Mouse (Mus musculus) lung, postnatal 0 days (tissue): ENCODE results near the gene Hdhd3. TPM values are rescaled to one million over a fixed set of nuclear protein-coding genes. Genes with fewer than 3 reads are reported as not detected.

ENCODE experiments used
- ATAC-seq: fragments of 200-750 bp; cut with Nextera tagmentation; 2 replicates; pipeline ENCODE4 v1.8.0; 2017; ENCODE audit warnings: moderate library complexity
- DNase-seq: peaks from one replicate; pipeline ENCODE4 v3.0.0-alpha.2; 2016; ENCODE audit warnings: low spot score
- H3K27ac ChIP-seq: fragments of 300-500 bp; sonication (generic); 2 replicates; pipeline ENCODE4 v1.5.1; 2014; ENCODE audit warnings: antibody characterized with exemption, mild to moderate bottlenecking, low read length, mixed read lengths
- H3K27me3 ChIP-seq: fragments of 300-500 bp; sonication (generic); replicated peaks from 2 replicates; pipeline ENCODE4 v1.6.1; 2014; ENCODE audit warnings: low read length, mixed read lengths; ENCODE audit not compliant: insufficient read depth
- H3K36me3 ChIP-seq: fragments of 300-500 bp; sonication (generic); 2 replicates; pipeline ENCODE4 v1.6.1; 2014; ENCODE audit warnings: low read length, mixed read lengths; ENCODE audit not compliant: insufficient read depth
- H3K4me1 ChIP-seq: fragments of 300-500 bp; sonication (generic); 2 replicates; pipeline ENCODE4 v1.6.1; 2014; ENCODE audit warnings: antibody characterized with exemption, low read depth, low read length, mixed read lengths; ENCODE audit not compliant: insufficient read depth
- H3K4me2 ChIP-seq: fragments of 300-500 bp; sonication (generic); replicated peaks from 2 replicates; pipeline ENCODE4 v1.6.1; 2014; ENCODE audit warnings: low read depth, mild to moderate bottlenecking, low read length, moderate library complexity, mixed read lengths
- H3K4me3 ChIP-seq: fragments of 300-500 bp; sonication (generic); 2 replicates; pipeline ENCODE4 v1.5.1; 2014; ENCODE audit warnings: low read depth, low read length
- H3K9ac ChIP-seq: fragments of 300-500 bp; sonication (generic); replicated peaks from 2 replicates; pipeline ENCODE4 v1.6.1; 2014; ENCODE audit warnings: low read depth, mild to moderate bottlenecking
- H3K9me3 ChIP-seq: fragments of 300-500 bp; sonication (generic); 2 replicates; pipeline ENCODE4 v1.6.1; 2016; ENCODE audit warnings: low read length, mixed read lengths
- CTCF ChIP-seq: IDR thresholded peaks from 2 replicates; pipeline ENCODE4 v1.5.1; 2016; ENCODE audit warnings: antibody characterized with exemption, mild to moderate bottlenecking
- EP300 ChIP-seq: IDR thresholded peaks from 2 replicates; pipeline ENCODE4 v1.6.1; 2016; ENCODE audit warnings: antibody characterized with exemption, mild to moderate bottlenecking, control low read depth
- WGBS: fragments of 180-500 bp; shearing (Covaris S2); extraction: QIAGEN DNeasy Blood & Tissue Kit; methylation state at CpG from one replicate; pipeline ENCODE4 v1.1.7; 2014; 5-methylcytosine and 5-hydroxymethylcytosine counted together
- polyA plus RNA-seq: library from polyadenylated mRNA; unstranded; fragments of >200 nt; fragmentation: Nextera tagmentation; extraction: Ambion mirVana; gene quantifications from 2 replicates; pipeline ENCODE4 v1.2.1, GENCODE M21; 2015

Hdhd3 gene
- polyA plus RNA-seq, 1 experiment from 2014 or later, result 18.3 TPM

DNA sequence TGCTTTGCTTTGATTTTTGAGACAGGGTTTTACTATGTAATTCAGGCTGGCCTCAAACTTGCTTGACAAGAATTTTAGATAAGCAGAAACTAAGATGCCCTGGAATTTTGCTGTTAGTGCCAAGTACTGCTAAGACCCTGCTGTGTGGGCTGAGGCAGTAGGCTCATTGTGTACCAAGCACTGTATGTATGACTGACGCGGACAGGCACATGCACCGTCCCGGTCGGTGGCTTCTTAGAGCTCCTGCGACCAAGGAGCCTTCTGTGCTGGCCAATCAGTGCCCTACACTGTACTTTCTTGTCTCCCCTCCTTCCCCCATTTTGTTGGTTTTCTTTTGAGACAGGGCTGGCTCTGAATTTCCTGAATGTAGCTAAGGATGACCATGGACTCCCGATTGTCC, 11.7 kb upstream of the Hdhd3 start:
- no peak for DNase-seq
- H3K9ac ChIP-seq, result no peak overlapping the region

DNA sequence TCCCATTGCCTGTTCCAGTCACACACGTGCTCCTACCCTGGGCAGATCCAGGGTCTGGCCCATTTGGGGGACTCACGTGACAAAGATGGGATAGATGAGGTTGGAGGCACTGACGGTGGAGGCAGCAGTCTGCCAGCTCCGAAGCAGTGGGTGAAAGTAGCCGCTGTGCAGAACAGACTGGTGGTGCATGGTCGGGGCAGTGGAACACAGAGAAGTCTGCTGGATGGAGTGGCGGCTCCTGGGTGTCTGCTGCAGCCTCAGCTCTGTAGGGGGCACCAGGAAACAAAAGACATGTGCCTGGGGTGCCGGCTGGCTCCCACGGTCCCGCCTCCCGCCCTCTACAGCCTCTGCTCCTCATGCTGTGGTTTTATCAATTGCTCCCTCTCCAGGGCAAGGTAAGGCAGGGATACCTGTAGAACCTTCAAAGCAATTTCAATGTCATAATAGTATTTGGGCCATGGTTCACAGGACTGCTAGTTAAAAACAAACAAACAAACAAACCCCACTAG, 10.8 kb upstream of the Hdhd3 start:
- 63% methylated on average over 11 of the region's 11 CpGs for WGBS
- H3K36me3 ChIP-seq, result peaks cover 33% of the 10 kb centered on the region; the same call in 1 of the 2 replicates
- no peak overlapping the region for H3K27ac ChIP-seq
- no peaks in the 10 kb centered on the region for H3K9me3 ChIP-seq
- no peak overlapping the region for H3K4me2 ChIP-seq
- DNase-seq, result no peak
- H3K27me3 ChIP-seq, result no peaks in the 10 kb centered on the region
- no peak for ATAC-seq
- no peak overlapping the region for H3K9ac ChIP-seq
- TF ChIP-seq EP300 (no peak), CTCF (no peak; the same call in 1 of the 2 replicates)
- peaks cover 22% of the 10 kb centered on the region for H3K4me1 ChIP-seq
- H3K4me3 ChIP-seq, result no peak overlapping the region

More for the DNA sequence above, 11.7 kb upstream of the Hdhd3 start:
- TF ChIP-seq EP300 (no peak), CTCF (no peak)
- 55% methylated on average over 7 of the region's 7 CpGs for WGBS
- no peak for ATAC-seq
- Histone ChIP-seq H3K36me3 (peaks cover 25% of the 10 kb centered on the region; the same call in 1 of the 2 replicates), H3K4me3 (no peak overlapping the region), H3K27me3 (no peaks in the 10 kb centered on the region), H3K4me2 (peak overlapping the region; percentile 25; the same call in 1 of the 2 replicates), H3K9me3 (no peaks in the 10 kb centered on the region), H3K4me1 (peaks cover 22% of the 10 kb centered on the region), H3K27ac (peak overlapping the region; percentile 89; the same call in 1 of the 2 replicates)

DNA sequence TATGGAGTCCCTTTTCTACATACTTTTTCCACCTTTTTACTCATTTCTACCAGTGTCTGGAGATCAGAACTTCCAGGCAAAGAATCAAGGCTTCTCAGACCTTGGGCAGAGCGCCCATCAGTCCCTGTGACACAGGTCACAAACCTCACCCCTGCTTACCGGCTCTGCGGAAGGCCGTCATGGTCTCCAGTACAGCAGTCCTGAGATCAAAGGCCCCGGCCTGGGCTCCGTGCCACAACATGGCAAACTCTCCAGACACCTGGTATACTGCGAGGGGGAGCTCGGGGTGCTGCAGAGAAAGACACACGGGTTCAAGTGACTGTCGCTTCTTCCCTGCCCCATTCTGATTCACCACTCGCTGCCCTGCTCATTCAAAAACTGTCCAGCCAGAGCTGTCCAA, 6.7 kb upstream of the Hdhd3 start:
- no peak for DNase-seq
- no peaks in the 10 kb centered on the region for H3K27me3 ChIP-seq

DNA sequence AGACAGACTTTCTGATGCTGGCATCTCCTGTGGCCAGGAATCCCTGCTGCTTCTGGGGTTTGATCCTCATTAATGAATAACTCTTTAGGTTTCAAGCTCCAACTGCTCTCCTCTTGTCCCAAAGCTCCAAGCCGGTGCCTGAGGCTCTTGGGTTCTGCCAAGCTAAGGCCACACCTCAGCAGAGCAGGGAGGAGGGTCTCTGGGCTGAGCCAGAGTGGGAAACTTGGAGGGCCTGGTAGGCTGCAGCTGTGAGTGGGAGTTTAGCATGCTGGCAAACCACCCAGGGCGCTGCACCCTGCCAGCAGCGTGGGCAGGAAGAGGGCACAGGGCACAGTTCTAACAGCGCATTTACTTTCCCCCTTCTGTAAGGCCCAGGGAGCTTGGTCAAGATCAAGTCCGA, 5.6 kb upstream of the Hdhd3 start:
- no peak for ATAC-seq
- no peak overlapping the region for H3K9ac ChIP-seq
- no peaks in the 10 kb centered on the region for H3K27me3 ChIP-seq
- H3K4me3 ChIP-seq, result no peak overlapping the region
- H3K9me3 ChIP-seq, result no peaks in the 10 kb centered on the region
- H3K36me3 ChIP-seq, result peaks cover 43% of the 10 kb centered on the region; the same call in 1 of the 2 replicates
- no peak overlapping the region for H3K27ac ChIP-seq
- WGBS, result 88% methylated on average over 5 of the region's 5 CpGs
- TF ChIP-seq EP300 (no peak), CTCF (no peak)
- no peak for DNase-seq
- no peak overlapping the region for H3K4me2 ChIP-seq
- H3K4me1 ChIP-seq, result no peaks in the 10 kb centered on the region

More for the DNA sequence above, 6.7 kb upstream of the Hdhd3 start:
- Histone ChIP-seq H3K9ac (no peak overlapping the region), H3K27ac (no peak overlapping the region), H3K4me1 (no peaks in the 10 kb centered on the region), H3K4me3 (no peak overlapping the region), H3K4me2 (no peak overlapping the region), H3K9me3 (no peaks in the 10 kb centered on the region), H3K36me3 (peaks cover 43% of the 10 kb centered on the region; the same call in 1 of the 2 replicates)
- no peak for ATAC-seq
- WGBS, result 77% methylated on average over 11 of the region's 11 CpGs
- TF ChIP-seq EP300 (no peak), CTCF (no peak)

DNA sequence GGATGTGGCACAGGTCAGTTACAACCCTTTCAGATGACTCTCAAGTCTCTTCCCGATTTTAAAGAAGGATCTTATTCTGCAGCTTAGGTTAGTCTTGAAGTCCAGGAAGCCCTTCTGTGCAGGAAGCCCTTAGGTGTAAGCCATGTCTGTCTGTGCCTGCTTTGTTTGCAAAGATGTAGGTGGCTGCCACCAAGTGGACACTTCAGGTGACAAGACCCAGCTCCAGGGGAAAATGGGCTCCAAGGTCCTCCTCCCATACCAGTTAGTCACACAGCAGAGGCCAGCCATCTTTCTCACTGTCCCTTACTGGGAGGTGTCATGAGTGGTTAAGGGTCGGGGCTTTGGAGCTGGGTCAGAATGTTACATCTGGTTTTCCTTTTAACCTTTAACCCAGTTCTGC, 3.5 kb upstream of the Hdhd3 start:
- 45% methylated on average over 2 of the region's 2 CpGs for WGBS
- no peak overlapping the region for H3K27ac ChIP-seq
- no peaks in the 10 kb centered on the region for H3K27me3 ChIP-seq
- ATAC-seq (no peak), DNase-seq (no peak)
- no peak overlapping the region for H3K9ac ChIP-seq
- H3K9me3 ChIP-seq, result no peaks in the 10 kb centered on the region
- peaks cover 3% of the 10 kb centered on the region; the same call in 1 of the 2 replicates for H3K4me1 ChIP-seq
- H3K4me3 ChIP-seq, result no peak overlapping the region
- H3K36me3 ChIP-seq, result peaks cover 30% of the 10 kb centered on the region; the same call in 1 of the 2 replicates
- no peak for TF ChIP-seq EP300
- peak; percentile 55 for TF ChIP-seq CTCF
- no peak overlapping the region for H3K4me2 ChIP-seq

DNA sequence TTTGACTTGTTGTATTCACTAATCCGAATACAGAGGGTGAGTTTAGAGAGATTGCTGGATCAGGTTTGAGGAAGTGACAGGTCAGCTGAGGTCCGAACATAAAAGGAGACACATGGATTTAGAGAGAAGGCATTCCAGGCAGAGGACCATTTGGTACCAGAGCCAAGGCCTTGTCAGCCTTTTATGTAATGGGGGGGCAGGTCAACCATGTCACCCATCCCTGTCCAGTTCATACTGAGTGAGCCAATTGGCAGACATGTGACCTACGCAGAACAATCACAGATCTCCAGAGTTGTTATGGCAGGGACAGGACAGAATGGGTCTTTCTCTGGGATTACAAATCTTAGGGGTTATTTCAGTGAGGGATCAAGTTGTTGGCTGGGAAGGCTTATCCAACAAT, 2.7 kb upstream of the Hdhd3 start:
- Histone ChIP-seq H3K9me3 (no peaks in the 10 kb centered on the region), H3K36me3 (peaks cover 23% of the 10 kb centered on the region; the same call in 1 of the 2 replicates), H3K4me1 (peaks cover 4% of the 10 kb centered on the region; the same call in 1 of the 2 replicates), H3K4me3 (no peak overlapping the region), H3K27ac (no peak overlapping the region), H3K27me3 (no peaks in the 10 kb centered on the region), H3K9ac (no peak overlapping the region), H3K4me2 (no peak overlapping the region)
- no peak for TF ChIP-seq EP300
- TF ChIP-seq CTCF, result no peak
- WGBS, result 78% methylated on average over 3 of the region's 3 CpGs
- ATAC-seq (no peak), DNase-seq (no peak)
